Mouse (Mus musculus) hindbrain, embryonic 16.5 days (tissue): Measurements from ENCODE around the gene Slamf1. TPM values are rescaled to one million over a fixed set of nuclear protein-coding genes. Genes with fewer than 3 reads are reported as not detected.

Experiments
- ATAC-seq: fragments of 200-750 bp; cut with Nextera tagmentation; 2 replicates; pipeline ENCODE4 v1.8.0; 2017; ENCODE audit warnings: moderate TSS enrichment, moderate library complexity
- H3K27ac ChIP-seq: fragments of 300-500 bp; sonication (generic); 2 replicates; pipeline ENCODE4 v1.5.1; 2014; ENCODE audit warnings: low read depth, mild to moderate bottlenecking, control low read depth, low read length, moderate library complexity
- H3K27me3 ChIP-seq: fragments of 300-500 bp; sonication (generic); replicated peaks from 2 replicates; pipeline ENCODE4 v1.6.1; 2014; ENCODE audit warnings: low read length; ENCODE audit not compliant: control insufficient read depth, insufficient read depth
- H3K36me3 ChIP-seq: fragments of 300-500 bp; sonication (generic); 2 replicates; pipeline ENCODE4 v1.6.1; 2014; ENCODE audit warnings: mild to moderate bottlenecking, low read length, moderate library complexity, mixed read lengths; ENCODE audit not compliant: control insufficient read depth, insufficient read depth
- H3K4me1 ChIP-seq: fragments of 300-500 bp; sonication (generic); 2 replicates; pipeline ENCODE4 v1.6.1; 2014; ENCODE audit warnings: low read depth, low read length; ENCODE audit not compliant: control insufficient read depth, insufficient read depth
- H3K4me2 ChIP-seq: fragments of 300-500 bp; sonication (generic); 2 replicates; pipeline ENCODE4 v1.6.1; 2014; ENCODE audit warnings: mild to moderate bottlenecking, low read length, control low read depth, moderate library complexity
- H3K4me3 ChIP-seq: fragments of 300-500 bp; sonication (generic); 2 replicates; pipeline ENCODE4 v1.5.1; 2014; ENCODE audit warnings: mild to moderate bottlenecking, low read length, control low read depth, moderate library complexity
- H3K9ac ChIP-seq: fragments of 300-500 bp; sonication (generic); 2 replicates; pipeline ENCODE4 v1.6.1; 2014; ENCODE audit warnings: low read depth, mild to moderate bottlenecking, control low read depth, low read length, moderate library complexity
- H3K9me3 ChIP-seq: fragments of 300-500 bp; sonication (generic); 2 replicates; pipeline ENCODE4 v1.6.1; 2014; ENCODE audit warnings: mild to moderate bottlenecking, low read length, moderate library complexity; ENCODE audit not compliant: control insufficient read depth
- WGBS: fragments of 180-500 bp; shearing (Covaris S2); extraction: QIAGEN DNeasy Blood & Tissue Kit; methylation state at CpG from one replicate; pipeline ENCODE4 v1.1.7; 2014; 5-methylcytosine and 5-hydroxymethylcytosine counted together
- polyA plus RNA-seq: library from polyadenylated mRNA; unstranded; fragments of >200 nt; fragmentation: Nextera tagmentation; extraction: Ambion mirVana; gene quantifications from 2 replicates; pipeline ENCODE4 v1.2.1, GENCODE M21; 2015

The Slamf1 gene
- polyA plus RNA-seq, 1 experiment from 2014 or later, result 0.28 TPM

DNA sequence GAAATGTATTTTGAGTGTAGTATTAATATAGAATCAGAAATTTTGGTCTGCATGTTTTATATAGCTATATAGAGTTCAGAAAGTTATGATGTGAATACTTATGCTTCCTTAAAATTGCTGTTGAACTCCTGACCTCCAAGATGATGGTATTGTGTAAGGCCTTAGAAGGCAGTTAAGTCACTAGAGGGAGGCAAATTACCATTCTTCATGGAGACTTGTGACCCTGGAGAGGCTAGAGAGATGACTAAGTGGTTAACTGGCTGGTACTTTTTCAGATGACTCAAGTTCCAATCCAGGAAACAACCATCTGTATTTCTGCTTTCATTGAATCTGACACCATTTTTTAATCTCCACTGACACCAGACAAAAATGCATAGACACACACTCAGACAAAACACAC, 60.7 kb downstream of the Slamf1 start:
- H3K36me3 ChIP-seq, result no peaks in the 10 kb centered on the region
- ATAC-seq, result no peak
- H3K9ac ChIP-seq, result no peak overlapping the region
- H3K27me3 ChIP-seq, result no peaks in the 10 kb centered on the region
- no peaks in the 10 kb centered on the region for H3K4me1 ChIP-seq
- H3K4me2 ChIP-seq, result no peak overlapping the region
- H3K4me3 ChIP-seq, result no peak overlapping the region
- H3K9me3 ChIP-seq, result no peaks in the 10 kb centered on the region
- no peak overlapping the region for H3K27ac ChIP-seq

DNA sequence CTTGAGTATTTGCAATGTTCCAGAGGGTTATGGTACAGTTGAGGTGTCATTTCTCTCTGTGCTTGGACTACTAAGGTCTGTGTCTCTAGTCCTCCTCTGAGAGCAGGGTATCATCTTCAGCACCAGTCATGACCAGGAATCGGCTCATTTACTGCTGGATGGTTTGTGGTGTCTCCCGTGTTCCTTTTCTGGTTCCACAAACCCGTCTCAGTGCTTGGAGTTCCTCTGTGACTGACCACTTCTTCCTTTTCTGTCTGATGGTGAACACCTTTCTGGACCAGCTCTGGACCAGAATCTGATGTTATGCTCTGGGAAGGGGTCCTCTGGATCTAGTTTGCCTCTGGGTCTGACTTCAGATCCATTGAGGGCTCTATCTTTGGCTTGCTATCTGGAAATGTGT, 72.6 kb downstream of the Slamf1 start, which contains the start of gene Cd84:
Gene Cd84 (plus strand): TSS at position 210 of the 400 bp plus-strand sequence.
- WGBS, result 91% methylated on average over 3 of the region's 3 CpGs

DNA sequence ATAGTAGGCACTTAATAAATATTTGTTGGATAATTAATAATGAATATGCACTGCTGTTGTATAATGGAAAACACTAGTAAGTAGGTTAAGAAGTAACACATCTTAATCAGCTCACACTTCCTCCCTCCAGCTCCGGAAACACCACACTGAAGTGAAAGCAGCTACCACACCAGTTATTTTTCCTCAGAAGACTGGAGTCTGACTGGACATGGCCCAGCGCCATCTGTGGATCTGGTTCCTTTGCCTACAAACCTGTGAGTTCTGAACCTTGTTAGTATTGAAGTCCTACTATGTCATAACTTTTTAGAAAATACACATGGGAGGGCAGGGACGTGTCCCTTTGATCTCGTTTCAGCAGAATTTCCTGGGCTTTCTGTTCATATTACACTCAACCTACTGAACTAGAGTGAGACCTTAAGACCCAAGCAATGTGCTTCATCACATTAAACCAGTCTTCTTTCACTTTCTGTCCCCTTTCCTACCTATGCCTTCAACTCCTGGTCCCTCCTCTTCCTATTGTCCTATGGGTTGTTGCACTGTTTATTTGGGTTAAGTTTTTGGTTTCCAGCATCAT, 73.6 kb downstream of the Slamf1 start:
- ATAC-seq, result no peak
- Histone ChIP-seq H3K9ac (no peak overlapping the region), H3K4me2 (no peak overlapping the region), H3K9me3 (no peaks in the 10 kb centered on the region), H3K4me1 (no peaks in the 10 kb centered on the region), H3K4me3 (no peak overlapping the region), H3K27ac (no peak overlapping the region), H3K27me3 (no peaks in the 10 kb centered on the region), H3K36me3 (no peaks in the 10 kb centered on the region)
- 87% methylated on average over 4 of the region's 4 CpGs for WGBS

More for the DNA sequence above, 72.6 kb downstream of the Slamf1 start, which contains the start of gene Cd84:
- Histone ChIP-seq H3K4me3 (no peak within 1 kb of the TSS), H3K4me1 (no peaks in the 10 kb centered on the region), H3K27ac (no peak within 1 kb of the TSS), H3K4me2 (no peak within 1 kb of the TSS), H3K9me3 (no peaks in the 10 kb centered on the region), H3K27me3 (no peaks in the 10 kb centered on the region), H3K9ac (no peak within 1 kb of the TSS), H3K36me3 (no peaks in the 10 kb centered on the region)
- no peak for ATAC-seq

DNA sequence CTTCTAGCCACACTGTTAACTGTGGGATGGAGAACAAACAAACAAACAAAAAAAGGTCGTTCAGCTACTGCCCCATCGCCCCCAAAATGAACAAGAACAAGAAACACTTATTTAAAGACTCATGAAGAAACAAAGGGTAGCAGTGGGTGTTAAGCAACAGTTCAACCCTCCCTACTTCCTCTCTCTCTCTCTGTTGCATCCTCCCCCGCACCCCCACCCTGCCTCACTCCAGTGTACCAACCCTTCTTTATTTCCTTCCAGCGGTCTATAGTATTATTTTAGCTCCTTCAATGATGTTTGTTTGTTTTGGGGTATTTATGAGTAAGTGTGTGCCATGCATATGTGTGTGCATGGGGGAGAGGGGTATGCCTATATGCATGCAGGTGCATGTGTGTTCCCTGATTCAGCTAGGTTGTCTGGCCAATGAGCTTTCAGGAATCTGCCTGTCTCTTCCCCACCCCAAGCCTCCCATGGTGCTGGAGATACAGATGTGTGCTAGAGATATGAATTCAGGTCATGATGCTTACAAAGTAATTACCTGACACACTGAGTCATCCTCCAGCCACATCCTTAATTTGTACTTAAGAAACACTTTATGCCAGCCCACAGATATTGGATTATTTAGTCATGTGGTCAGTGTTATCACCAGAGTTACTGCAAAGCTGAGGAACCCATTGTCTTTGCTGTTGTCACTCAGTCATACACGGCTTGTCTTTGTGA, 78.3 kb downstream of the Slamf1 start:
- no peak for ATAC-seq
- H3K36me3 ChIP-seq, result no peaks in the 10 kb centered on the region
- no peak overlapping the region for H3K9ac ChIP-seq
- no peak overlapping the region for H3K4me2 ChIP-seq
- no peaks in the 10 kb centered on the region for H3K9me3 ChIP-seq
- whole genome bisulfite sequencing, result 73% methylated on average over 5 of the region's 5 CpGs
- no peaks in the 10 kb centered on the region for H3K4me1 ChIP-seq
- no peaks in the 10 kb centered on the region for H3K27me3 ChIP-seq
- H3K27ac ChIP-seq, result no peak overlapping the region
- H3K4me3 ChIP-seq, result no peak overlapping the region

DNA sequence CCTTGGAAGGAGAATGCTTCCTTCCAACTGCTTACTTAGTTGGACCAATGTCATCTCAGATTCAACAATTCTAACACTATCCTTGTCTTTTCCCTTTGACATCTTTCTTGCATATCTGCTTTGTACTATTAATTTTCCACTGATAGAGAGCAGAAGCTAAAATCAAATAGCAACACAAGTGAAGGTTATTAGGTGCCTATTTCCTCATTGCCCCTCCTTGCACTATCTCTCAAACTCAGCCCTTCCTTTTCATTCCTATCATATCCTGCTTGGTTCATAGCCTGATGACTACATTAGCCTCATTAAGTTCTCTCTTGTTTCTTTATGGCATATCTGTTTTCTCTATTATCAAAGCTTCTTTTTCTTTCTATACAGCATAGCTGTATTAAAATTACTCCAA, 81.3 kb downstream of the Slamf1 start:
- Histone ChIP-seq H3K9me3 (no peaks in the 10 kb centered on the region), H3K27ac (no peak overlapping the region), H3K9ac (no peak overlapping the region), H3K27me3 (no peaks in the 10 kb centered on the region), H3K4me3 (no peak overlapping the region), H3K4me2 (no peak overlapping the region), H3K36me3 (no peaks in the 10 kb centered on the region), H3K4me1 (no peaks in the 10 kb centered on the region)
- ATAC-seq, result no peak

DNA sequence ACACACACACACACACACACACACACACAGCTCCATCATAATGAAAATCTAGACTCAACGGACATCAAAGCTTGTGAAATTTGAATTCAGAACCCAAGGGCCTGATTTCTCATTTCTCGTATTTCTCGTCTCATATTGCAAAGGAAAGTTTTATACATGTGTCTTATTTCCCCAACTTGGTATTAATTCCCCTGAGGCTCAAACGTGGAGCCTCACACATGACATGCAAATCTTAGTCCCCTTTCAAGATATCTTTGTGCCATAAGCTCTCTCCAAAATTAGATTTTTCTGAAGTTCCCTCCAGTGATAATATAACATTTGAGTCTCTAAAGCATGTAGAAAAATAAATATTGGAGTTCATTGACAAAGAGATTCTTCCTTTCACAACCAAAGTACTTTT, 81.8 kb downstream of the Slamf1 start:
- H3K36me3 ChIP-seq, result no peaks in the 10 kb centered on the region
- H3K4me3 ChIP-seq, result no peak overlapping the region
- H3K27me3 ChIP-seq, result no peaks in the 10 kb centered on the region
- H3K4me2 ChIP-seq, result no peak overlapping the region
- H3K27ac ChIP-seq, result no peak overlapping the region
- H3K9ac ChIP-seq, result no peak overlapping the region
- H3K9me3 ChIP-seq, result no peaks in the 10 kb centered on the region
- 84% methylated on average over 4 of the region's 4 CpGs for WGBS
- H3K4me1 ChIP-seq, result no peaks in the 10 kb centered on the region
- no peak for ATAC-seq

DNA sequence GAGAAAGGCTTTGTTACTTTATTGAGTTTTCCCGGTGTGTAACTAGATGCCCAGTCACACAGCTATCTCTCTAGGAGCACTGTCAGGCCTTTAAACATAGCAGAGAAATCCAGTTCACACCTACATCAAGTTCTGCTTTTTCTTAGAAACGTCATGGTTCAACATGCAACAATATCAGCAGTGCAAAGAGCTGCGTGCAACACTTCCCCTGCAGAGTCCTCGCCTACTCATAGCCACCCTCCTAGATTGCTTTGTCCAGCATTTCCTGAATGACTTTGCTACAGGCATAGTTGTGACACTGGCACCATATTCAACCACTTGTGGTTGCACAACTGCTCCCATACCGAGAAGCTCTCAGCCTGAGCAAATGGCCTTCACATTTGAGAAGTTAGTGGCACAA, 82.5 kb downstream of the Slamf1 start:
- no peak for ATAC-seq
- Histone ChIP-seq H3K4me2 (no peak overlapping the region), H3K27me3 (no peaks in the 10 kb centered on the region), H3K4me3 (no peak overlapping the region), H3K4me1 (no peaks in the 10 kb centered on the region), H3K9ac (no peak overlapping the region), H3K9me3 (no peaks in the 10 kb centered on the region), H3K36me3 (no peaks in the 10 kb centered on the region), H3K27ac (no peak overlapping the region)
- WGBS, result 91% methylated on average over 5 of the region's 5 CpGs

Other genes with a start within 250 kb of the Slamf1 start
- gene Itln1, start 231.8 kb upstream of the Slamf1 start, polyA plus RNA-seq, result not detected in 2 replicates
- not detected in 2 replicates for gene Cd244a, start 207.9 kb upstream of the Slamf1 start, polyA plus RNA-seq
- 0.18 TPM in 1 of 2 replicates, not detected in the other for gene Ly9, start 159.7 kb upstream of the Slamf1 start, polyA plus RNA-seq
- gene Slamf7, start 114.1 kb upstream of the Slamf1 start, polyA plus RNA-seq, result 0.12 TPM in 1 of 2 replicates, not detected in the other
- gene Cd48, start 85.1 kb upstream of the Slamf1 start, polyA plus RNA-seq, result 0.98 and 1.3 TPM in 2 replicates
- gene Cd84, start 72.6 kb downstream of the Slamf1 start, polyA plus RNA-seq, result 1.1 and 1.3 TPM in 2 replicates
- gene Gm10521, start 128.5 kb downstream of the Slamf1 start, polyA plus RNA-seq, result not detected in 2 replicates
- gene Slamf6, start 150.4 kb downstream of the Slamf1 start, polyA plus RNA-seq, result 0.35 TPM in 1 of 2 replicates, not detected in the other